Mouse (Mus musculus): ENCODE measurements at regions not wholly inside any gene's neighbourhood (a gene's known extent, or its start where the extent isn't known, plus 50 kb on each side); places are given as distances from the start of the nearest gene placed in this dataset.

DNA sequence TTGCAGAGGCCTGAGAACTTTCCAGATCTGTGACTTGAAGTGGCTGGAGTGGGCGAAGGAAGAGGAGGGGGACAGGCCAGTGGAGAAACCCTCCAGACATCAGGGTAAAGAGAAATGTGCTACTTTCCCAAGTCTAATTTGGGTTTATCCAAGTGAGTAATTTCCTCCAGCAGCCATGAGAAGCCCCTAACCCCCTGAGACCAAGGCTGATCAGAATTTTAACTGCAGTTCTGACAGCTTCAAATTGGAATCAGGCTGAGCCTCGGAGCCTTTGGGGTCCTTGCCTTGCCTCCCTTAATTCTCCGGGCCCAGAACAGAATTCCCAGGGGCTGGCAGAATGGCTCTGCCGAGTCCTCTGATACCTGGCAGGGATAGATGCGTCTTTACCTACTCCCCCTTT lies 104.9 kb downstream of the 4930564D02Rik start:
- CTCF ChIA-PET = no interaction called here
- TF ChIP-seq CTCF (IDR thresholded peaks at IDR 0.05) = no peak
- in situ Hi-C loops (cut with MboI; ENCODE audit: low pct_unique_long_range_greater_than_20kb) = no loop called here
- no peak for DNase-seq (ENCODE audit: low read depth, low spot score)
- H3K27me3 ChIP-seq = peaks cover 15% of the 10 kb centered on the region
- no peak for ATAC-seq
- POLR2A ChIA-PET = no interaction called here

GRCm38 (mm10) chr3:105172054-105172453 lies 105.4 kb downstream of the 4930564D02Rik start:
- CTCF ChIA-PET = no interaction called here
- peaks cover 12% of the 10 kb centered on the region for H3K27me3 ChIP-seq
- DNase-seq (ENCODE audit: low read depth, low spot score) (no peak), ATAC-seq (no peak)
- in situ Hi-C loops (cut with MboI; ENCODE audit: low pct_unique_long_range_greater_than_20kb) = no loop called here
- POLR2A ChIA-PET = no interaction called here
- no peak for TF ChIP-seq CTCF (IDR thresholded peaks at IDR 0.05)

DNA sequence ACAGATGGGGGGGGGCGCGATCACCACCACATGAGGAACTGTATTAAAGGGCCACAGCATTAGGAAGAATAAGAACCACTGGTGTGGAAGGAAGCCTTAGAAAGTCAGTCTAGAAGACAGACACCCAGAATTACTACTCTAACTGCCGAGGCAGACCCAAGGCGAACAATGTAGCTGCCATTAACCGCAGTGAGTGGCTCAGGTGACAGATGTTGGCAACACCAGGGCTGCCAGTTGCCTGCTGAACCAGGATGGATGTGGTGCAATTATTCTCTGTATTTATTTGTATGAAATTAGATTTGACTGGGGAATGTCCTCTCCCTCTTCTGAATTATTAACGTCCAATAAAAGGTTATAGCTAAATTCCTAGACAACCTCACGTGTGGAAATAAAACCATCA lies 124.7 kb downstream of the 4930564D02Rik start:
- CTCF ChIA-PET = interaction anchor here (1.2 to 1.6 kb wide), 2 partner anchors 10 to 14 kb away, joined by 3 to 4 read pairs; no protein-coding TSS in a partner anchor
- in situ Hi-C loops (cut with MboI; ENCODE audit: low pct_unique_long_range_greater_than_20kb) = no loop called here
- TF ChIP-seq CTCF (IDR thresholded peaks at IDR 0.05) = no peak
- ATAC-seq (no peak), DNase-seq (ENCODE audit: low read depth, low spot score) (no peak)
- POLR2A ChIA-PET = no interaction called here
- no peaks in the 10 kb centered on the region for H3K27me3 ChIP-seq

- no peaks in the 10 kb centered on the region for H3K27me3 ChIP-seq
- POLR2A ChIA-PET = interaction anchor here (0.6 kb wide), 1 partner anchor 230 kb away, joined by 3 read pairs; no protein-coding TSS in a partner anchor
- TF ChIP-seq CTCF (IDR thresholded peaks at IDR 0.05) = no peak
- DNase-seq (ENCODE audit: low read depth, low spot score) (no peak), ATAC-seq (no peak)
- in situ Hi-C loops (cut with MboI; ENCODE audit: low pct_unique_long_range_greater_than_20kb) = no loop called here
- CTCF ChIA-PET = interaction anchor here (1.6 kb wide), 1 partner anchor 14 kb away, joined by 4 read pairs; no protein-coding TSS in a partner anchor
Observed at GRCm38 (mm10) chr3:105191830-105192229, 125.2 kb downstream of the 4930564D02Rik start.

DNA sequence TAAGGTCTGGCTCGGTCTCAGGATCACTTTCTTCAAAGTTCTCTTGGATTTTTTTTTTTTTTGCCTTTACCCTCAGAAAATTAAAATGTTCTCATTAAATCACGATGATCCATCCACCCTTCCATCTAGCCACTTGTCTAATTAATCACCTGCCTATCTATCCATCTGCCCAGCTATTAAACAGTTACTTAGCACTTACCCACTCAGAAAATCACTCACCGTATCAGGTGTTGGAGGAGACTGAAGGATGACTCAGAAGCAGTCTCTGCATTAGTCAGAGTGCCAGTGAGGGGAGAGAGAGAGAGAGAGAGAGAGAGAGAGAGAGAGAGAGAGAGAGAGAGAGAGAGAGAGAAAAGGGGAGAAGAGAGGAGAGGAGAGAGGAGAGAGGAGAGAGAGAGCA lies 134.1 kb downstream of the 4930564D02Rik start:
- in situ Hi-C loops (cut with MboI; ENCODE audit: low pct_unique_long_range_greater_than_20kb) = no loop called here
- POLR2A ChIA-PET = no interaction called here
- CTCF ChIA-PET = interaction anchor here (1.2 kb wide), 1 partner anchor 13 kb away, joined by 4 read pairs; no protein-coding TSS in a partner anchor
- no peaks in the 10 kb centered on the region for H3K27me3 ChIP-seq
- ATAC-seq (peak; percentile 59), DNase-seq (ENCODE audit: low read depth, low spot score) (peak; percentile 77)
- TF ChIP-seq CTCF (IDR thresholded peaks at IDR 0.05) = peak; percentile 29

GRCm38 (mm10) chr3:105209164-105209563 lies 142.5 kb downstream of the 4930564D02Rik start:
- ChIA-PET CTCF (interaction anchor here (1.1 to 2.2 kb wide), 2 partner anchors 11 to 13 kb away, joined by 3 to 9 read pairs; no protein-coding TSS in a partner anchor), POLR2A (no interaction called here)
- in situ Hi-C loops (cut with MboI; ENCODE audit: low pct_unique_long_range_greater_than_20kb) = no loop called here
- no peaks in the 10 kb centered on the region for H3K27me3 ChIP-seq
- DNase-seq (ENCODE audit: low read depth, low spot score) (no peak), ATAC-seq (no peak)
- TF ChIP-seq CTCF (IDR thresholded peaks at IDR 0.05) = no peak

DNA sequence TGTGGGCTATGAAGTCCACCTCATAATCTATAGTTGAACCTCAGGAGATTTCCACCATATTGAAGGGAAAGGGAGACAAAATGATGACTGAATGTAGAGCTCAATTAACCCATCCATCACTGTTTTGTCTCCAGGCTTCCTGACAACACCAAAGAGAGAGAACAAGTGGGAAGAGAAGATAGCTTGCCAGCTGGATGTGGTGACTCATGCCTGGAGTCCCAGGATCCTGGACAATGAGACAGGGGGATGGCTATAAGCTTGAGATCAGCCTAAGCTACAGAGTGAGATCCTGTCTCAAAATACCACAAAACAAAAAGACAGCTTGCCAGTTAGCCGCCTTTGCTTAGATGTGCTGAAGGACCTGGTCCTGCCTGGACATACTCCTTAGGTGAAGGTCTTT lies 144.4 kb downstream of the 4930564D02Rik start:
- DNase-seq (ENCODE audit: low read depth, low spot score) = no peak
- POLR2A ChIA-PET = no interaction called here
- H3K27me3 ChIP-seq = no peaks in the 10 kb centered on the region
- in situ Hi-C loops (cut with MboI; ENCODE audit: low pct_unique_long_range_greater_than_20kb) = no loop called here
- no peak for TF ChIP-seq CTCF (IDR thresholded peaks at IDR 0.05)
- CTCF ChIA-PET = interaction anchor here (1.2 to 2.2 kb wide), 4 partner anchors 9 to 158 kb away, joined by 3 to 9 read pairs (median 4); no protein-coding TSS in a partner anchor
- no peak for ATAC-seq

GRCm38 (mm10) chr3:105211726-105212125 lies 145.1 kb downstream of the 4930564D02Rik start:
- in situ Hi-C loops (cut with MboI; ENCODE audit: low pct_unique_long_range_greater_than_20kb) = no loop called here
- ChIA-PET CTCF (interaction anchor here (1.4 to 1.5 kb wide), 2 partner anchors 9 to 12 kb away, joined by 4 read pairs; no protein-coding TSS in a partner anchor), POLR2A (no interaction called here)
- no peak for ATAC-seq
- TF ChIP-seq CTCF (IDR thresholded peaks at IDR 0.05) = no peak
- no peak for DNase-seq (ENCODE audit: low read depth, low spot score)
- no peaks in the 10 kb centered on the region for H3K27me3 ChIP-seq

- ChIA-PET POLR2A (interaction anchor here (0.6 kb wide), 1 partner anchor 222 kb away, joined by 6 read pairs; no protein-coding TSS in a partner anchor), CTCF (interaction anchor here (1.0 to 1.8 kb wide), 2 partner anchors 9 to 15 kb away, joined by 3 to 4 read pairs; no protein-coding TSS in a partner anchor)
- no peaks in the 10 kb centered on the region for H3K27me3 ChIP-seq
- in situ Hi-C loops (cut with MboI; ENCODE audit: low pct_unique_long_range_greater_than_20kb) = no loop called here
- no peak for DNase-seq (ENCODE audit: low read depth, low spot score)
- ATAC-seq = peak; percentile 69
- TF ChIP-seq CTCF (IDR thresholded peaks at IDR 0.05) = no peak
Observed at GRCm38 (mm10) chr3:105214867-105215266, 148.2 kb downstream of the 4930564D02Rik start.

DNA sequence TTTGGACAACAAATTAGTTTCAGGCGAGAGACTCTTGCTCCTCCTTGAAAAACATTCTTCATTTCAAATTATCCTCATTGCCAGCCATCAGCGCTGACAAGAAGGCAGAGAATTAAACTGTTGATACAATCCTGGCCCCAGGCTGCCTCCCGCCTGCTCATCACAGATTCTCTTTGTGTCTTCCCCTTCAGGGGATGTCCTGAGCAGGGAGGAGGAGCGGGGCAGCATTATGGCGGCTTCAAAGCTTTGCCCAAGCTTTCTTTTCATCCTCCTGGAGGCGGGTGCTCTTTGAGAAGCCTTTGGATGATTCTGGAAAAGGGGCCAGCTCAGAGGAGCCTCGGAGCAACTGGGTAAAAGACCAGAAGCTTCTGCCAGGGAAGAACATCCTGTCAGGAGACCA lies 149.1 kb downstream of the 4930564D02Rik start:
- CTCF ChIA-PET = interaction anchor here (1.0 kb wide), 1 partner anchor 8 kb away, joined by 3 read pairs; no protein-coding TSS in a partner anchor
- no peak for DNase-seq (ENCODE audit: low read depth, low spot score)
- no peaks in the 10 kb centered on the region for H3K27me3 ChIP-seq
- TF ChIP-seq CTCF (IDR thresholded peaks at IDR 0.05) = no peak
- ATAC-seq = no peak
- in situ Hi-C loops (cut with MboI; ENCODE audit: low pct_unique_long_range_greater_than_20kb) = no loop called here
- POLR2A ChIA-PET = no interaction called here

DNA sequence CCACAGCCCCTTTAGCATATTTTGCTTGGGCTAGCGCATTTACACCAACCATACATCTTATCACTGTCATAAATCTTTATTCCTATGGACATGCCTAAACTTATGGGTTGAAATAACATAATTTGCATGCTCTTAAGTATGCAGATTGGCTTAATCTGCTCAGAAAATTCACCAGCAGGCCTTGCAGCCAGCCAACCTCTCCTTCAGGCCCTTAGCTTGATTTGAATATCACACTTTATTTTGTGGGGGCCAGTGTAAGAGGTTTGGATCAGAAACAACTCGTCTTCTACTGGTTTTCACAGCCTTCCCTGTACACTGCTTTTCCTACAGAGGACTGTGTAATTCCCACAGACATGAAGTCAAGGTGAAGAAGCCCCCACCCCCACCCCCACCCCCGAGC lies 153.0 kb downstream of the 4930564D02Rik start:
- POLR2A ChIA-PET = no interaction called here
- CTCF ChIA-PET = interaction anchor here (0.8 to 1.4 kb wide), 3 partner anchors 9 to 39 kb away, joined by 3 to 4 read pairs (median 3); no protein-coding TSS in a partner anchor
- no peak for TF ChIP-seq CTCF (IDR thresholded peaks at IDR 0.05)
- H3K27me3 ChIP-seq = no peaks in the 10 kb centered on the region
- in situ Hi-C loops (cut with MboI; ENCODE audit: low pct_unique_long_range_greater_than_20kb) = no loop called here
- ATAC-seq (no peak), DNase-seq (ENCODE audit: low read depth, low spot score) (no peak)

Data from Patski (cell line).